Mouse (Mus musculus) heart, adult 2 months (tissue): ENCODE results near the gene Ndufb6. TPM values are rescaled to one million over a fixed set of nuclear protein-coding genes. Genes with fewer than 3 reads are reported as not detected.

Source experiments
- DNase-seq, 2 experiments: peaks; one replicate each; pipeline ENCODE4 v3.0.0; 2021
- H3K27ac ChIP-seq: fragments of 200-600 bp; 2 replicates; pipeline ENCODE4 v1.8.1; 2022
- H3K27me3 ChIP-seq: fragments of 200-500 bp; 2 replicates; pipeline ENCODE4 v1.6.1; 2012; ENCODE audit warnings: mild to moderate bottlenecking, low read length, inconsistent platforms, mixed read lengths; ENCODE audit not compliant: control insufficient read depth, insufficient read depth
- H3K36me3 ChIP-seq: fragments of 200-500 bp; 2 replicates; pipeline ENCODE4 v1.6.1; 2012; ENCODE audit warnings: low read length, inconsistent platforms; ENCODE audit not compliant: control insufficient read depth, insufficient read depth
- H3K4me1 ChIP-seq: fragments of 200-500 bp; 2 replicates; pipeline ENCODE4 v1.6.1; 2011; ENCODE audit warnings: low read length; ENCODE audit not compliant: control insufficient read depth, insufficient read depth
- H3K4me3 ChIP-seq: fragments of 200-600 bp; 2 replicates; pipeline ENCODE4 v1.8.1; 2022
- H3K79me2 ChIP-seq: fragments of 200-500 bp; replicated peaks from 2 replicates; pipeline ENCODE4 v1.6.1; 2012; ENCODE audit warnings: mild to moderate bottlenecking, inconsistent platforms, low read length, moderate library complexity, mixed read lengths; ENCODE audit not compliant: control insufficient read depth, insufficient read depth
- H3K9ac ChIP-seq: fragments of 200-500 bp; 2 replicates; pipeline ENCODE4 v1.6.1; 2012; ENCODE audit warnings: low read depth, mild to moderate bottlenecking, control low read depth, inconsistent platforms, low read length, mixed read lengths
- CTCF ChIP-seq: fragments of 200-600 bp; IDR thresholded peaks from 2 replicates; pipeline ENCODE4 v1.8.1; 2022; ENCODE audit warnings: antibody characterized with exemption, mild to moderate bottlenecking, moderate library complexity
- EP300 ChIP-seq: fragments of 200-500 bp; IDR thresholded peaks from 2 replicates; pipeline ENCODE4 v1.6.1; 2011; ENCODE audit warnings: low read depth, low read length, control low read depth; ENCODE audit not compliant: insufficient read depth
- POLR2A ChIP-seq: fragments of 200-500 bp; IDR thresholded peaks from 2 replicates; pipeline ENCODE4 v1.6.1; 2011; ENCODE audit warnings: mild to moderate bottlenecking, low read depth, low read length, control low read depth; ENCODE audit not compliant: insufficient read depth
- WGBS: fragments of 180-500 bp; shearing (Covaris S2); methylation state at CpG from one replicate; pipeline ENCODE4 v1.1.7; 2018; 5-methylcytosine and 5-hydroxymethylcytosine counted together
- intact Hi-C: fragments of 180-260 bp; cut with DNase I; formaldehyde crosslinking; loops from one replicate; pipeline ENCODE4 v1.15.1; 2025
- polyA plus RNA-seq: library from polyadenylated mRNA; depleted of rRNA; stranded (reverse); fragments of >200 nt; gene quantifications from 2 replicates; pipeline ENCODE4 v1.2.3, GENCODE M21; 2012; rRNA removed
- total RNA-seq, 2 experiments: library from RNA; stranded (reverse); gene quantifications; 2 replicates each; pipeline ENCODE4 v1.2.3; 2021

Gene Ndufb6
- total and polyA plus RNA-seq, 3 experiments = 320 to 533 (median 435) TPM

DNA sequence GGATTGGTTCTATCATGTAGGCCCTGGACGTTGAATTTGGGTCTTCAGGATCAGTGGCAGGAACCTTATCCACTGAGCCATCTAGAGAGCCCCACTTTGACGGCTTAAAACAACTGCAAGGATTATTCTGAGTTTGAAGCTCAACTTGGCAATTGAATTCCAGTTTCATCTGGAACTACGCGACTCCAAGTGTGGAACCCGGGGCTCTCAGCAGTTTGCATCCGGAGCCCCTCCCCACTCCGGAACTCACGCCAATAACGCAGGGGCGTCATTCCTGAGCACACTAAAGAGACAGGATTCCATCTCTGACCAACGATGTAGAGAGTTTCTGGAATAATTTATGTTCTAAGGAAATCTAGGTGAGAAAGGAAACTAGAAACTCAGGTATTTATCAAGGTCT, 52.1 kb downstream of the Ndufb6 start:
- no peak for DNase-seq
- Histone ChIP-seq H3K27ac (no peak overlapping the region), H3K9ac (no peak overlapping the region), H3K36me3 (no peaks in the 10 kb centered on the region), H3K27me3 (no peaks in the 10 kb centered on the region), H3K4me1 (no peaks in the 10 kb centered on the region), H3K4me3 (no peak overlapping the region), H3K79me2 (no peaks in the 10 kb centered on the region)
- intact Hi-C loops = no loop called here
- 87% methylated on average over 11 of the region's 11 CpGs for WGBS
- TF ChIP-seq CTCF (no peak), POLR2A (no peak), EP300 (no peak)

DNA sequence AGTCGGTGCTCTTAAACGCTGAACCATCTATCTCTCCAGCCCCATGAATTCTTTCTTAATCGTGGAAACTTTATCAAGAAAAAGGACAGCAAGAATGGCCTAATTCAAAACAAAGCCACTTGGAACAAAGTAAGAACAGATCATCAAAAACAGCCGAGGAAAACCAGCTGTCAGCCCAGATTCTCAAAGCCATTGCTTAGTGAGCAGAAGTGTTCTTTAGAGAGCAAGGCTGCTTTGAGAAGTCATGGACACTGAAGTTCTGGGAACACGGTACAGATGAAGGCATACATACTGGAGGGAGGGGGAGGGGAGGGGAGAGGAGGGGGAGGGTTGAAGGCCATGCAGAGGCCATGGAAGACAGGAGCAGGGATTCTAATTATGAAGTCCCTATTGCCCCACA, 53.1 kb downstream of the Ndufb6 start:
- 66% methylated on average over 5 of the region's 5 CpGs for WGBS
- Histone ChIP-seq H3K4me1 (no peaks in the 10 kb centered on the region), H3K9ac (no peak overlapping the region), H3K27me3 (no peaks in the 10 kb centered on the region), H3K27ac (no peak overlapping the region), H3K79me2 (no peaks in the 10 kb centered on the region), H3K4me3 (no peak overlapping the region), H3K36me3 (no peaks in the 10 kb centered on the region)
- intact Hi-C loops = no loop called here
- no peak for DNase-seq
- TF ChIP-seq CTCF (no peak), EP300 (no peak), POLR2A (no peak)

DNA sequence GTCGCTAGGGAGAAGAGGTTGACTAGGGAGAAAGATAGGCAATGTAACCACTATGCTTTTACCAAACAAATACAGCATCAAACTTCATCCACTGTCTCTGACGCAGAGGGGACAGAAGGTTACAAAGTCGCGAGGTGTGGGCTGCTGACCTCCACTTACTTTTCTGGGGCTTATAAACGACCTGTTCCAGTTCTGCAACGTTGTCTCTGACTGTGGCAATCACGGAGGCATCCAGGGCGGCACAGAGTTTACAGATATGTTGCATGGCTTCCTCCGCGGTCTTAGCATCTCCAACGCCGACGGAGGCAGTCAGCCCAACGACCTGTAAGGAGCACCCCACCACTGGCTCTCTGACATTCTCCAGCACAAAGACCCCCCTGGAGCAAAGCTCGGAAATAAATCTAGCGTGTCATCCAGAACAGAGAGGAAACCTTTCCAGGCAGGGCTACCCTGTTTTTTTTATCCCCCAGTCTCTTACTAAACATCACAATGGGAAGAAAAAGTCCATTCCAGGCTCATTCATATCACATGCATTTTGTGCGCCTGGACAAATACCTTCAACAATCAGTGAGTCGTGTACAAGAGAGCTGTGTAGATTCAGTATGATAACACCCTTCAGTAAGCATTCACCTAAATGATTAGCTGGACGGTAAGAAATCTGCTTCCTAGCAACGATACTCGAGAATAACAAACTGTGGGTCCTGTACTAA, 57.2 kb downstream of the Ndufb6 start:
- Histone ChIP-seq H3K27ac (no peak overlapping the region), H3K9ac (no peak overlapping the region), H3K79me2 (no peaks in the 10 kb centered on the region), H3K36me3 (no peaks in the 10 kb centered on the region), H3K4me3 (no peak overlapping the region), H3K4me1 (no peaks in the 10 kb centered on the region), H3K27me3 (no peaks in the 10 kb centered on the region)
- intact Hi-C loops = no loop called here
- TF ChIP-seq POLR2A = no peak
- DNase-seq = no peak
- WGBS = 65% methylated on average over 21 of the region's 21 CpGs

DNA sequence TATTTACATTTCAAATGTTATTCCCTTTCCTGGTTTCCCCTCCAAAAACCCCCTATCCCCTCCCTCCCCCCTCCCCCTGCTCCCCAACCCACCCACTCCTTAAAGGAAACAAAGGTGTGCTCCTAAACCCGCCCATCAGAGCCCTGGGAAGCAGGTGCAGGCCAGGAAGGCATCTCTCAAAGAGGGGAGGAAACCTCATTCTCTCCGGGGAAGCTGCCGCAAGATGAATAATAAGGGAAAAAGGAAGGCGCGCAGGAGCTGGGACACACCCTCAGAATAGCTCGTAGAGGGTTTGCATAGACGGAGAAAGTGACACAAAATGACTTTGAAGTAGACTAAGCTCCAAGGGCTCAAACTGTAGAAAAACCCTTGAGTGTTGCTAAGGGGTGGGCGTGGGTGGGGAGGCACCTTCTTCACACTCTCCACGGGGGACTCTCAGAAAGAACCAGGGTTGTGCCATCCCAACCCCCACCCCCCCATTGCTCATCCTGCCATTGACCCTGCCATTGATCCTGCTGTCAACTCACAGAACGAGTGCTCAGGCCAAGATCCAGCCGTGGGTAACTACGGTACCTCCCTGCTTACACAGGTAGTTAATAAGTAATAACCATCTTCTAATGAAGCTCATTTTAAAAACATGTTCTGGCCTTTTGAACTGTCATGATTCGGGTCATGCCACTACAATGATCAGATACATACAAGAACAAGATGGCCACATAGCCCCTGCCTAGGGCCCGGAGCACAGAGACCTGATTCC, 58.0 kb downstream of the Ndufb6 start:
- DNase-seq = no peak
- H3K27me3 ChIP-seq = no peaks in the 10 kb centered on the region
- H3K9ac ChIP-seq = no peak overlapping the region
- no peak overlapping the region for H3K4me3 ChIP-seq
- H3K36me3 ChIP-seq = no peaks in the 10 kb centered on the region
- H3K4me1 ChIP-seq = no peaks in the 10 kb centered on the region
- intact Hi-C loops = no loop called here
- H3K79me2 ChIP-seq = no peaks in the 10 kb centered on the region
- TF ChIP-seq EP300 (no peak), POLR2A (no peak), CTCF (no peak)
- no peak overlapping the region for H3K27ac ChIP-seq
- 65% methylated on average over 14 of the region's 14 CpGs for WGBS

Other genes starting within 250 kb of the Ndufb6 start
- gene Aco1, start 136.3 kb downstream of the Ndufb6 start, total RNA-seq = 10 to 100 TPM; 28.3 to 29.6 TPM
- gene Aco1, start 136.3 kb downstream of the Ndufb6 start, polyA plus RNA-seq = 23.4 and 35.4 TPM in 2 replicates
- 1 to 10 TPM; 6.4 to 7.2 TPM for gene Ddx58, start 39.6 kb downstream of the Ndufb6 start, total RNA-seq
- 7.7 and 11.1 TPM in 2 replicates for gene Ddx58, start 39.6 kb downstream of the Ndufb6 start, polyA plus RNA-seq
- 10 to 100 TPM; 42.6 to 46.7 TPM for gene Smim27, start 9.8 kb downstream of the Ndufb6 start, total RNA-seq
- gene Smim27, start 9.8 kb downstream of the Ndufb6 start, polyA plus RNA-seq = 15.6 and 18.1 TPM in 2 replicates
- gene Topors, start 9.6 kb downstream of the Ndufb6 start, total RNA-seq = 10 to 100 TPM in 1 of 2 experiments, 1 to 10 TPM in 1; 9.2 to 10.8 TPM
- 2.2 and 4.3 TPM in 2 replicates for gene Topors, start 9.6 kb downstream of the Ndufb6 start, polyA plus RNA-seq
- under 1 TPM in 1 of 2 experiments, not detected in 1; 0.14 TPM for gene Tmem215, start 192.8 kb upstream of the Ndufb6 start, total RNA-seq
- gene Tmem215, start 192.8 kb upstream of the Ndufb6 start, polyA plus RNA-seq = 0.12 and 0.38 TPM in 2 replicates